In genomic region chr4:62821288-62821687, GRCm38 (mm10) we compare ENCODE assay signal across 22 mouse cellular contexts.
DNase-seq lines count a peak whose midpoint lies in the region; ATAC-seq and TF ChIP-seq lines count a peak whose summit lies in the region.
"Had no signal": no experiment of that assay in that cellular context is flagged by ENCODE, and none has a peak within 500 bp of the region (broad histone marks: within the 10 kb centered on the region; RNA-seq: fewer than 3 reads in every experiment).

No protein-coding gene starts in this region.

- no peaks in the 10 kb centered on the region for H3K27me3 ChIP-seq in heart, postnatal 0 days (ENCODE audit: control insufficient read depth, insufficient read depth, low read length)
- no peaks in the 10 kb centered on the region for H3K27me3 ChIP-seq in midbrain, postnatal 0 days (ENCODE audit: insufficient read depth, low read length)
- no peaks in the 10 kb centered on the region for H3K27me3 ChIP-seq in midbrain, embryonic 13.5 days
- H3K27me3 ChIP-seq: forebrain, embryonic 15.5 days; heart, embryonic 15.5 days; hindbrain, embryonic 15.5 days; limb, embryonic 15.5 days; liver, embryonic 13.5 days; midbrain, embryonic 15.5 days had no signal

- H3K27ac ChIP-seq in heart, postnatal 0 days (ENCODE audit: low read depth) = no peak overlapping the region
- no peak overlapping the region for H3K27ac ChIP-seq in midbrain, postnatal 0 days (ENCODE audit: low read depth, low read length)
- H3K27ac ChIP-seq in midbrain, embryonic 13.5 days = no peak overlapping the region
- H3K27ac ChIP-seq: forebrain, embryonic 15.5 days; heart, embryonic 15.5 days; hindbrain, embryonic 15.5 days; limb, embryonic 10.5 days; limb, embryonic 15.5 days; liver, embryonic 13.5 days; midbrain, embryonic 15.5 days had no signal

- H3K4me2 ChIP-seq in heart, postnatal 0 days (ENCODE audit: low read depth, low read length) = no peak overlapping the region
- no peak overlapping the region for H3K4me2 ChIP-seq in midbrain, postnatal 0 days (ENCODE audit: low read depth, low read length, poor library complexity, severe bottlenecking)
- H3K4me2 ChIP-seq in midbrain, embryonic 13.5 days (replicated peaks) = no peak overlapping the region
- H3K4me2 ChIP-seq: forebrain, embryonic 15.5 days; heart, embryonic 15.5 days; hindbrain, embryonic 15.5 days; limb, embryonic 15.5 days; liver, embryonic 13.5 days; midbrain, embryonic 15.5 days had no signal

- H3K9ac ChIP-seq in heart, postnatal 0 days (replicated peaks; ENCODE audit: low read depth, low read length) = no peak overlapping the region
- H3K9ac ChIP-seq in midbrain, postnatal 0 days (replicated peaks; ENCODE audit: low read length, poor library complexity, severe bottlenecking) = no peak overlapping the region
- H3K9ac ChIP-seq in midbrain, embryonic 13.5 days (replicated peaks) = no peak overlapping the region
- H3K9ac ChIP-seq: forebrain, embryonic 15.5 days; heart, embryonic 15.5 days; hindbrain, embryonic 15.5 days; limb, embryonic 15.5 days; liver, embryonic 13.5 days; midbrain, embryonic 15.5 days had no signal

- WGBS in heart, postnatal 0 days = 30% methylated on average over 2 of the region's 2 CpGs
- 62% methylated on average over 2 of the region's 2 CpGs for WGBS in midbrain, postnatal 0 days
- WGBS in midbrain, embryonic 13.5 days = 58% methylated on average over 2 of the region's 2 CpGs

- peak; percentile 34; the same call in 1 of the 2 replicates for TF ChIP-seq CTCF in heart, postnatal 0 days (IDR thresholded peaks at IDR 0.05; ENCODE audit: low read depth)
- TF ChIP-seq CTCF in midbrain, postnatal 0 days (IDR thresholded peaks at IDR 0.05) = peak; percentile 18
- peak; percentile 17; the same call in 1 of the 2 replicates for TF ChIP-seq CTCF in brain, embryonic 14.5 days (IDR thresholded peaks at IDR 0.05; ENCODE audit: borderline replicate concordance, extremely low read depth, insufficient read depth, insufficient read length)

- H3K9me3 ChIP-seq in heart, postnatal 0 days (replicated peaks; ENCODE audit: control insufficient read depth, low read length) = no peaks in the 10 kb centered on the region
- no peaks in the 10 kb centered on the region for H3K9me3 ChIP-seq in midbrain, postnatal 0 days (ENCODE audit: low read length)
- no peaks in the 10 kb centered on the region for H3K9me3 ChIP-seq in midbrain, embryonic 13.5 days
- H3K9me3 ChIP-seq: forebrain, embryonic 15.5 days; heart, embryonic 15.5 days; hindbrain, embryonic 15.5 days; limb, embryonic 10.5 days; limb, embryonic 15.5 days; liver, embryonic 13.5 days; midbrain, embryonic 15.5 days had no signal

- H3K36me3 ChIP-seq in heart, postnatal 0 days (replicated peaks; ENCODE audit: control insufficient read depth, insufficient read depth, low read length) = no peaks in the 10 kb centered on the region
- H3K36me3 ChIP-seq in midbrain, postnatal 0 days (ENCODE audit: insufficient read depth, low read length) = no peaks in the 10 kb centered on the region
- no peaks in the 10 kb centered on the region for H3K36me3 ChIP-seq in midbrain, embryonic 13.5 days
- H3K36me3 ChIP-seq: forebrain, embryonic 15.5 days; heart, embryonic 15.5 days; hindbrain, embryonic 15.5 days; limb, embryonic 10.5 days; limb, embryonic 15.5 days; liver, embryonic 13.5 days; midbrain, embryonic 15.5 days had no signal

- ATAC-seq in heart, postnatal 0 days (ENCODE audit: insufficient read depth, low read depth) = 0 out of 2 replicates have a peak, but pooled peaks have one; percentile 27
- ATAC-seq in midbrain, postnatal 0 days (ENCODE audit: low FRiP score) = no peak
- ATAC-seq in midbrain, embryonic 13.5 days = no peak
- ATAC-seq: activated CD4-positive, CD25-positive, alpha-beta regulatory T cell, adult 4 months; forebrain, embryonic 15.5 days; midbrain, embryonic 15.5 days had no signal

- no peak for TF ChIP-seq POLR2A in brain, embryonic 14.5 days (IDR thresholded peaks at IDR 0.05; ENCODE audit: borderline replicate concordance, extremely low read depth, insufficient read depth, insufficient read length, poor library complexity, severe bottlenecking)

- TF ChIP-seq EP300 in heart, postnatal 0 days (IDR thresholded peaks at IDR 0.05; ENCODE audit: low read depth) = no peak

- peak; percentile 13 for DNase-seq in adrenal gland, adult 2 months
- no peak for DNase-seq in adrenal gland, postnatal 4 days (ENCODE audit: low spot score in 2 of 2)
- no peak for DNase-seq in heart, postnatal 0 days (ENCODE audit: low spot score)
- DNase-seq in heart, adult 8-10 months (ENCODE audit: low spot score) = no peak
- DNase-seq in midbrain, postnatal 0 days (ENCODE audit: low spot score) = no peak
- DNase-seq in brain, embryonic 14.5 days (ENCODE audit: low read depth) = no peak
- no peak for DNase-seq in frontal cortex, postnatal 36 days (ENCODE audit: low spot score in 2 of 2)
- DNase-seq: adrenal gland, postnatal 10 days; cerebellum, adult 8-10 months; kidney, adult 18-20 months; layer of hippocampus, adult 9-11 months; liver, embryonic 13.5 days; lung, adult 18-20 months; right cerebral cortex, postnatal 4 days had no signal

- H3K4me3 ChIP-seq in heart, postnatal 0 days (ENCODE audit: low read depth, low read length) = no peak overlapping the region
- no peak overlapping the region for H3K4me3 ChIP-seq in midbrain, postnatal 0 days (ENCODE audit: low read depth, low read length)
- no peak overlapping the region for H3K4me3 ChIP-seq in midbrain, embryonic 13.5 days (replicated peaks)
- H3K4me3 ChIP-seq: forebrain, embryonic 15.5 days; heart, embryonic 15.5 days; hindbrain, embryonic 15.5 days; limb, embryonic 10.5 days; limb, embryonic 15.5 days; liver, embryonic 13.5 days; midbrain, embryonic 15.5 days had no signal

- H3K4me1 ChIP-seq in heart, postnatal 0 days (ENCODE audit: control insufficient read depth, insufficient read depth) = no peaks in the 10 kb centered on the region
- H3K4me1 ChIP-seq in midbrain, postnatal 0 days (ENCODE audit: insufficient read depth, low read length) = no peaks in the 10 kb centered on the region
- peaks cover 7% of the 10 kb centered on the region; the same call in 1 of the 2 replicates for H3K4me1 ChIP-seq in midbrain, embryonic 13.5 days (replicated peaks)
- H3K4me1 ChIP-seq: liver, embryonic 13.5 days had no signal
